Mouse (Mus musculus) intestine, embryonic 14.5 days (tissue): ENCODE results near the gene 9930022D16Rik. TPM values are rescaled to one million over a fixed set of nuclear protein-coding genes. Genes with fewer than 3 reads are reported as not detected.

Experiments used
- ATAC-seq: fragments of 200-750 bp; cut with Nextera tagmentation; replicated peaks from 2 replicates; pipeline ENCODE4 v1.8.0; 2017; ENCODE audit warnings: low read depth, moderate number of reproducible peaks, moderate TSS enrichment, moderate library complexity; ENCODE audit not compliant: low FRiP score, low TSS enrichment
- DNase-seq: peaks from one replicate; pipeline ENCODE4 v3.0.0-alpha.2; 2018; ENCODE audit warnings: low spot score
- H3K27ac ChIP-seq: fragments of 300-500 bp; sonication (generic); 2 replicates; pipeline ENCODE4 v1.5.1; 2014; ENCODE audit warnings: low read depth, mild to moderate bottlenecking, control low read depth
- H3K27me3 ChIP-seq: fragments of 300-500 bp; sonication (generic); replicated peaks from 2 replicates; pipeline ENCODE4 v1.6.1; 2014; ENCODE audit warnings: low read length, control low read depth; ENCODE audit not compliant: control insufficient read depth, insufficient read depth
- H3K36me3 ChIP-seq: fragments of 300-500 bp; sonication (generic); 2 replicates; pipeline ENCODE4 v1.6.1; 2014; ENCODE audit warnings: low read length, control low read depth; ENCODE audit not compliant: control insufficient read depth, insufficient read depth
- H3K4me1 ChIP-seq: fragments of 300-500 bp; sonication (generic); replicated peaks from 2 replicates; pipeline ENCODE4 v1.6.1; 2014; ENCODE audit warnings: low read length, control low read depth, mixed read lengths; ENCODE audit not compliant: control insufficient read depth, insufficient read depth
- H3K4me2 ChIP-seq: fragments of 300-500 bp; sonication (generic); 2 replicates; pipeline ENCODE4 v1.6.1; 2014; ENCODE audit warnings: low read length
- H3K4me3 ChIP-seq: fragments of 300-500 bp; sonication (generic); 2 replicates; pipeline ENCODE4 v1.5.1; 2014; ENCODE audit warnings: low read depth, low read length, control low read depth, mixed read lengths
- H3K9ac ChIP-seq: fragments of 300-500 bp; sonication (generic); 2 replicates; pipeline ENCODE4 v1.6.1; 2014; ENCODE audit warnings: mild to moderate bottlenecking, low read length
- H3K9me3 ChIP-seq: fragments of 300-500 bp; sonication (generic); 2 replicates; pipeline ENCODE4 v1.6.1; 2016; ENCODE audit warnings: low read length, control low read depth; ENCODE audit not compliant: control insufficient read depth
- WGBS: fragments of 180-500 bp; shearing (Covaris S2); extraction: QIAGEN DNeasy Blood & Tissue Kit; methylation state at CpG from one replicate; pipeline ENCODE4 v1.1.7; 2014; 5-methylcytosine and 5-hydroxymethylcytosine counted together
- polyA plus RNA-seq: library from polyadenylated mRNA; unstranded; fragments of >200 nt; fragmentation: Nextera tagmentation; extraction: Ambion mirVana; gene quantifications from 2 replicates; pipeline ENCODE4 v1.2.1, GENCODE M21; 2014

The 9930022D16Rik gene
- polyA plus RNA-seq = not detected in 2 replicates

DNA sequence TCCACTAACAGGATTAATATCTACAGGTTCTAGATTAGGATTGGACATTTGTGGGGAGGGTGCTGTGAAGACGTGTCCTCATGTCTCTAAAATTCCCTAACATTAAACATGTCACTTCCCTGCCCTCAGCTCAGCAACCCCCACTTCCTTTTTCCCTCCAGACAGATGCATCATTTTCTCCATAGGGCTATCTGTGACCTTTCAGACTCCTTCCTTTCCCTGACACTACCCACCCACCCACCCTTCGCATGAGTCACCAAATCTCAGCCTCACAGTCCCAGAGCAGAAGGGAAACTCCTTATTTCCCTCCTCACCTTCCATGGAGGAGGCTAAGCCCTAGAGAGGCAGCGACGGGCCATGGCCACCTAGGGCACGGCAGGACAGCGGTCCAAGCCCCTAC lies at the start of gene 9930022D16Rik:
9930022D16Rik (plus strand) TSS at position 301 of the 400 bp plus-strand sequence.
- Histone ChIP-seq H3K9me3 (0 out of 2 replicates have a peak, but pooled peaks cover 3% of the 10 kb centered on the region), H3K9ac (no peak within 1 kb of the TSS), H3K36me3 (no peaks in the 10 kb centered on the region), H3K4me2 (no peak within 1 kb of the TSS), H3K27ac (no peak within 1 kb of the TSS), H3K27me3 (no peaks in the 10 kb centered on the region), H3K4me3 (no peak within 1 kb of the TSS), H3K4me1 (no peaks in the 10 kb centered on the region)
- WGBS = 75% methylated on average over 6 of the region's 6 CpGs
- DNase-seq (no peak), ATAC-seq (no peak)

DNA sequence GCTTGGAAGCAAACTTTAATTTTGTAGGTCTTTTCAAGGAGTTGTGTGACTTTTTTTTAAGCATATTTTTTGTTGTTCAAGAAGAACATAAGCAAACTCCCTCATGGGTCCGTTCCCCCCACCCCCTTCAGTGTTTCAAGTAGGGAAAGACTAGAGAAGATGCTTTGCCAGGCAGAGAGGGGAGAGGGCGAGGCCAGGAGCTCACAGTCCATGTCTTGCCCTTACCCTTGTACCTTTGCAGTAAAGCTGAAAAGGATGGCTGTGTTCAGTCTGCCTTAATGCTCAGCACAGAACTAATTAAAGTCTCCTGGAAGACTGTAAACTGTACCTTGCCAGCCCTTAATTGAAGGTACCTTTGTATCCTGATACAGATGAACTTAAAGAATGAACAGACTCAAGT lies 49.4 kb upstream of the 9930022D16Rik start:
- WGBS = 48% methylated on average over 2 of the region's 2 CpGs
- Histone ChIP-seq H3K9ac (no peak overlapping the region), H3K4me1 (peaks cover 50% of the 10 kb centered on the region), H3K9me3 (no peaks in the 10 kb centered on the region), H3K27me3 (no peaks in the 10 kb centered on the region), H3K4me2 (peak overlapping the region; percentile 60), H3K27ac (no peak overlapping the region), H3K4me3 (peak overlapping the region; percentile 83; the same call in 1 of the 2 replicates), H3K36me3 (peaks cover 28% of the 10 kb centered on the region)
- DNase-seq (no peak), ATAC-seq (no peak)

DNA sequence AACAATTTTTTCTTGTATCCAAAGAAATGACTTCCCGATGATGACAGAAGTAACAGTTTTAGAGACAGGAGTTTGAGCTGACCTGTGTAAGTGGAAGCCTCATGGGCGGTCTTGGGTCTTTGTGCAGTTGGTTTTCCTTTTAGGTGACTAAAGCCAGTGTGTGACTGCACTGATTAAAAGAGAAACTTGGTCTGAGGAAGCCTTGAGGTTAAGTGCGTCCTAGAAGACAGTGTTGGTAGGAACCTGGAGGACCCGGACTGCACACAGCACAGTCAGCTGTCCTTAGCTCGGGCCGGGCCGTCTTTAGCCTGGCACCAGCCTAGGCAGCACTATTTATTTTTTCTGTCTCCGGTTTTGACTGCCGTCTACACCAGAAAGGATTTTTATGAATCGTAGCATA lies 48.8 kb upstream of the 9930022D16Rik start:
- no peak for ATAC-seq
- WGBS = 76% methylated on average over 10 of the region's 10 CpGs
- peak overlapping the region; percentile 60 for H3K4me2 ChIP-seq
- H3K4me3 ChIP-seq = no peak overlapping the region
- H3K9me3 ChIP-seq = no peaks in the 10 kb centered on the region
- no peaks in the 10 kb centered on the region for H3K27me3 ChIP-seq
- no peak for DNase-seq
- H3K9ac ChIP-seq = no peak overlapping the region
- H3K36me3 ChIP-seq = peaks cover 28% of the 10 kb centered on the region
- H3K27ac ChIP-seq = no peak overlapping the region
- peaks cover 52% of the 10 kb centered on the region for H3K4me1 ChIP-seq

DNA sequence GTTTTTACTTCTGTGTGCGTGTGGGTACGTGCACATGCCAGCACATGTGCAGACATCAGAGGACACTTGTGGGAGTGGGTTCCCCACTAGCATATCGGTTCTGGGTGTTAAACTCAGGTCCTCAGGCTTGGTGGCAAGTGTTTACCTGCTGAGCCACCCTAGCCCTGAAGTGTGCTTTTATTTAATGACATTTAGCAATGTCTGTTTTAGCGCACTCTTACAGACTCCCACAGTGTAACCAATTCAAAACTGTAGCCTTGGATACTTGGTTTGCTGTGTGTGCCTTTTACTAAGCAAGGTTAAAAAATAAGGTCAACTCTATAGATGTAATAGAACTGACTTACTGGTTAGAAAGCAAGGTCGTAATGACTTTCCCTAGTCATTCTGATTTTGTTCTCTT lies 47.9 kb upstream of the 9930022D16Rik start:
- Histone ChIP-seq H3K27ac (no peak overlapping the region), H3K4me2 (no peak overlapping the region), H3K36me3 (peaks cover 28% of the 10 kb centered on the region), H3K4me3 (no peak overlapping the region), H3K4me1 (peaks cover 56% of the 10 kb centered on the region), H3K27me3 (no peaks in the 10 kb centered on the region), H3K9me3 (no peaks in the 10 kb centered on the region), H3K9ac (no peak overlapping the region)
- WGBS = 90% methylated on average over 5 of the region's 5 CpGs
- ATAC-seq (no peak), DNase-seq (no peak)

DNA sequence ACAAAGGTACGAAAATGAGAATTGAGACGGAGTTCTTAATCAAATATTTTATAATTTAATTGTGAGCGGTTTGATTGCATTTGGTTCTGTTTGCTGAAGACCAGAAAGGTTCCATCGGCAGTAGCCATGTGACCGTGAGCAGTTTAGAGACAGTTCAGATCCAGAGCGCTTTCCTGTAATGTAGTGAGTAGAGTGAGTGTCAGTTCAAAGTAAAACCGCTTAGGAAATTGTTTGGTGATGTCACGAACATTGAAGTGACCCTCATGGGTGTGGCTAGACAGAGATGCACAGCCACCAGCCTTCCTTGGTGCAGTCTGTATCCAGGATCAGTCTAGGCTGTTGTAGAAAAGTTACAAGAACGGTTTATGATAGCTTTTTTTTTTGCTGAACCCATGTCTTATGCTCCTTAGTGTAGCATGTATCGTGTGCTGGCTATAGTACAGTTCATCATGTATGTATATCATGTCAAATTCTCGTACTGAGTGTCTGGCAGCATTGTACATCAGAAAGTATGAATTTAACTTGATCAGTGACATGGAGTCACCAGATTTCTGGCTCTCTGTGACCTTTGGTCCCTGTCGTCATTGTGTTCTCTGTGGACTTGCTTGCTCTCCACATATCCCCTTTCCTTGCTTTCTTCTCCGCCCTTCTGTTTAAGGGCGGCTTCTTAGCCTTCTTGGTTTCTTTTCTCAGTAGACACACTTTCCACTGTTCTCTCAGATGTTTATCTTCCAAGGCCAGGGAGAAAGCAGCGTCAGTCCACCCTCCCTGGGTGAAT lies 46.7 kb upstream of the 9930022D16Rik start:
- Histone ChIP-seq H3K4me2 (no peak overlapping the region), H3K4me1 (peaks cover 51% of the 10 kb centered on the region), H3K9me3 (no peaks in the 10 kb centered on the region), H3K9ac (no peak overlapping the region), H3K27ac (no peak overlapping the region), H3K27me3 (no peaks in the 10 kb centered on the region), H3K4me3 (no peak overlapping the region), H3K36me3 (peaks cover 31% of the 10 kb centered on the region)
- DNase-seq = no peak
- 70% methylated on average over 15 of the region's 15 CpGs for WGBS
- no peak for ATAC-seq

DNA sequence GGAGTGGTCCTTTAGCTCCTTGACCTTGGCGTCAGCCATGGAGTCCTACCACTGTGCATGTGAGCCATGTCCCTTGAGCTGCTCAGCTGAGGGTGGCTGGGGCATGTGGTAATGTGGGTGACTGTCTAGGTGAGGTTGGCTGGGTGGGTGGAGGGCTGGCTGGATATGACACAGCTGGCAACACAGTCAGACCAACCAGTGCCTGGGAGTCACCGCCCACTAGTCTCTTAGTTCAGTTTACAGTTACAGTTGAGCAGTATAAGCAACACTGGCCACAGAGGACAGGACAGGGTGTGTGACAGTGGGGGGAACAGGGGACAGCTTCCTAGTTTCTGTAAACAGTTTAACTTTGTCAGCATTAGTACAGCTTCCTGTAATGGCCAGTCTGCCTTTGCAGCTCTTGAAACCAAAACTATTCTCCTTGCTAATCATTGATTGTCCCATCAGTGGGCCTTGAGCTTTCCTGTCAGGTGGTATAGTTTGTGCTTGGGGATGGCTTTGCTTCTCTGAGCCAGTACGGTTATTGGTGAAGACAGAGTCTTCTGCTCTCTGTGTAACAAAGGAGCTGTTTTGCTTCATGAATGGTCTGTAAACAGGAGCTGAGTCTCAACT lies 44.6 kb upstream of the 9930022D16Rik start:
- no peak overlapping the region for H3K4me2 ChIP-seq
- H3K4me3 ChIP-seq = no peak overlapping the region
- H3K9ac ChIP-seq = no peak overlapping the region
- no peak overlapping the region; the same call in 1 of the 2 replicates for H3K27ac ChIP-seq
- peaks cover 50% of the 10 kb centered on the region for H3K4me1 ChIP-seq
- DNase-seq (no peak), ATAC-seq (no peak; the same call in 1 of the 2 replicates)
- H3K27me3 ChIP-seq = no peaks in the 10 kb centered on the region
- H3K36me3 ChIP-seq = peaks cover 34% of the 10 kb centered on the region
- H3K9me3 ChIP-seq = no peaks in the 10 kb centered on the region
- WGBS = 81% methylated on average over 3 of the region's 3 CpGs

DNA sequence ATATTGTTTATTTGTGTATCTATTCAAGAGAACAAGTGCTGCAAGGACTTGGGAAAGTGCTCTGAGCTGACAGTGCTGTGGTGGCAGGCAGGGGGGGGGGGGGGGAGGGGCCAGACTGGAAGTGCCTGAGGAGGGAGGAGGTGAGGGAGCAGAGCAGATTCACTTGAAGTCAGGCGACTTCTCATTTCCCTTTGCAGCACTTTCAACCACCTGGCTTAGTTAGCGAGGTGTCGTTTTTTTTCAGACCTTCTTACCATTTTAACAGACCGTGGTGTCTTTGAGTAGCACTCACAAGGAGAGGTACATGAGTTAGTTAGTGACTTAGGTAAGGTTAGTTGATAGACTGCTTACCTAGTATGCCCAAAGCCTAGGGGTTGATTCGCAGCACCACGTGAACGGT lies 38.3 kb upstream of the 9930022D16Rik start:
- 66% methylated on average over 7 of the region's 7 CpGs for WGBS
- no peaks in the 10 kb centered on the region for H3K9me3 ChIP-seq
- DNase-seq = no peak
- H3K27ac ChIP-seq = no peak overlapping the region
- H3K4me2 ChIP-seq = no peak overlapping the region
- H3K4me1 ChIP-seq = peaks cover 27% of the 10 kb centered on the region
- H3K36me3 ChIP-seq = peaks cover 8% of the 10 kb centered on the region
- no peak for ATAC-seq
- H3K27me3 ChIP-seq = no peaks in the 10 kb centered on the region
- no peak overlapping the region for H3K9ac ChIP-seq
- no peak overlapping the region for H3K4me3 ChIP-seq

DNA sequence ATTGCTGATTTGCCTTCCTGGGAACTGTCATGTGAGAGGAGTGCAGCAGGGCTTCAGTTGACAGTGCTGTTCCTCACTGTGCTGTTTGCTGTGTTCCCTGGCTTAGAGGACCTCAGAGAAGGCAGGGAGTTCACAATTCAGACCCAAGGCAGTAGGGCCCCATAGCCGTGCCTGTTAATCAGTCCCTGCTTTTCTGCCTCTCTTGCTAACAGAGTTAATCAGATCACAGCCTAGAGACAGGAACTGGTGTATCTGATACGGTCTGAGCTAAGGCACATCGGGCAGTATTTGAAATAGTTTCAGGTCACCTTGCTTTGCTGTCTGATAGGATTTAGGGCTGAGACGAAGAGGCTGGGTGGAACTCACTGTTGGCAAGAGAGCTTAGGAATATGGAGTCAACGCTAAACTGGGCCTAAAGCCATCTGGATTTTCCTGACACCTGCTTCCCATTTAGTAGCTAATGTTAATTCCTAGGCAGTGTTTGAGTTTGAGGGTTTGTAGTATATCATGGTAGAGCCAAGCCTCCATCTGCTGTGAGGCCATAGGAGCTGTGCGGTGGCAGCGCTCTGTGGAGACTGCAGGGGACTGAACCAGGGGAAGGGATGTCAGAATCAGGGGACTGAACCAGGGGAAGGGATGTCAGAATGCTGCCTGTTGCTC lies 37.1 kb upstream of the 9930022D16Rik start:
- no peak overlapping the region for H3K9ac ChIP-seq
- H3K36me3 ChIP-seq = peaks cover 9% of the 10 kb centered on the region
- DNase-seq (no peak), ATAC-seq (no peak)
- H3K27ac ChIP-seq = no peak overlapping the region; the same call in 1 of the 2 replicates
- 63% methylated on average over 7 of the region's 7 CpGs for WGBS
- H3K4me1 ChIP-seq = peaks cover 25% of the 10 kb centered on the region
- no peak overlapping the region for H3K4me3 ChIP-seq
- no peaks in the 10 kb centered on the region for H3K9me3 ChIP-seq
- H3K27me3 ChIP-seq = no peaks in the 10 kb centered on the region
- H3K4me2 ChIP-seq = no peak overlapping the region
